ENCODE assay signal across 11 mouse cellular contexts in genomic region chr11:24306101-24306500, GRCm38 (mm10).
A peak's percentile ranks its signal among the peaks of the same experiment; 100 is the strongest.
DNase-seq lines count a peak whose midpoint lies in the region; ATAC-seq and TF ChIP-seq lines count a peak whose summit lies in the region.
"Had no signal": no experiment of that assay in that cellular context is flagged by ENCODE, and none has a peak within 500 bp of the region (broad histone marks: within the 10 kb centered on the region; RNA-seq: fewer than 3 reads in every experiment).

No protein-coding gene starts in this region.

- TF ChIP-seq CTCF in thymus, adult 2 months (IDR thresholded peaks at IDR 0.05; ENCODE audit: borderline replicate concordance, control insufficient read depth, extremely low read depth, insufficient read depth, low read length, poor library complexity) = no peak

- no peak overlapping the region; the same call in 1 of the 2 replicates for H3K4me3 ChIP-seq in heart, embryonic 16.5 days (ENCODE audit: low read length)
- peak overlapping the region; percentile 51 for H3K4me3 ChIP-seq in embryonic facial prominence, embryonic 10.5 days
- no peak overlapping the region for H3K4me3 ChIP-seq in hindbrain, embryonic 13.5 days
- no peak overlapping the region for H3K4me3 ChIP-seq in liver, embryonic 16.5 days (ENCODE audit: low read depth, low read length)
- no peak overlapping the region for H3K4me3 ChIP-seq in thymus, adult 2 months (ENCODE audit: control insufficient read depth, insufficient read depth, low read length)
- H3K4me3 ChIP-seq: gastrocnemius, adult 2 months had no signal

- no peak overlapping the region for H3K27ac ChIP-seq in heart, embryonic 16.5 days (ENCODE audit: low read length)
- peak overlapping the region; percentile 60 for H3K27ac ChIP-seq in embryonic facial prominence, embryonic 10.5 days (replicated peaks)
- H3K27ac ChIP-seq in hindbrain, embryonic 13.5 days = no peak overlapping the region
- no peak overlapping the region for H3K27ac ChIP-seq in liver, embryonic 16.5 days (ENCODE audit: low read length)
- no peak overlapping the region for H3K27ac ChIP-seq in thymus, adult 2 months (ENCODE audit: control insufficient read depth, insufficient read depth, low read length)
- H3K27ac ChIP-seq: gastrocnemius, adult 2 months; macrophage had no signal

- no peaks in the 10 kb centered on the region for H3K36me3 ChIP-seq in heart, embryonic 16.5 days (ENCODE audit: control insufficient read depth, insufficient read depth)
- H3K36me3 ChIP-seq in embryonic facial prominence, embryonic 10.5 days (replicated peaks) = no peaks in the 10 kb centered on the region
- no peaks in the 10 kb centered on the region for H3K36me3 ChIP-seq in hindbrain, embryonic 13.5 days
- H3K36me3 ChIP-seq in liver, embryonic 16.5 days (ENCODE audit: control insufficient read depth, insufficient read depth) = no peaks in the 10 kb centered on the region
- no peaks in the 10 kb centered on the region for H3K36me3 ChIP-seq in thymus, adult 2 months (ENCODE audit: control insufficient read depth, insufficient read depth, low read length)

- no peak for TF ChIP-seq POLR2A in thymus, adult 2 months (IDR thresholded peaks at IDR 0.05; ENCODE audit: control insufficient read depth, extremely low read depth, insufficient read depth, low read length, poor library complexity)

- 72% methylated on average over 2 of the region's 2 CpGs for WGBS in heart, embryonic 16.5 days
- WGBS in embryonic facial prominence, embryonic 10.5 days = 72% methylated on average over 2 of the region's 2 CpGs
- WGBS in hindbrain, embryonic 13.5 days = 84% methylated on average over 2 of the region's 2 CpGs
- WGBS in liver, embryonic 16.5 days (ENCODE audit: insufficient replicate concordance) = 31% methylated on average over 2 of the region's 2 CpGs
- WGBS in thymus, adult 2 months = 94% methylated on average over 2 of the region's 2 CpGs

- H3K9me3 ChIP-seq in heart, embryonic 16.5 days (replicated peaks; ENCODE audit: control insufficient read depth, low read length) = no peaks in the 10 kb centered on the region
- peaks cover 2% of the 10 kb centered on the region; the same call in 1 of the 2 replicates for H3K9me3 ChIP-seq in embryonic facial prominence, embryonic 10.5 days
- no peaks in the 10 kb centered on the region for H3K9me3 ChIP-seq in hindbrain, embryonic 13.5 days
- no peaks in the 10 kb centered on the region for H3K9me3 ChIP-seq in liver, embryonic 16.5 days (replicated peaks; ENCODE audit: control insufficient read depth, low read length)

- no peak for ATAC-seq in heart, embryonic 16.5 days (replicated peaks; ENCODE audit: extremely low read depth, insufficient read depth, low FRiP score)
- ATAC-seq in hindbrain, embryonic 13.5 days (ENCODE audit: low FRiP score) = no peak
- ATAC-seq in liver, embryonic 16.5 days (ENCODE audit: low read depth) = no peak

- H3K4me1 ChIP-seq in heart, embryonic 16.5 days (ENCODE audit: control insufficient read depth, insufficient read depth, low read length) = peaks cover 5% of the 10 kb centered on the region; the same call in 1 of the 2 replicates
- peaks cover 42% of the 10 kb centered on the region for H3K4me1 ChIP-seq in embryonic facial prominence, embryonic 10.5 days
- peaks cover 29% of the 10 kb centered on the region for H3K4me1 ChIP-seq in hindbrain, embryonic 13.5 days (replicated peaks)
- peaks cover 6% of the 10 kb centered on the region for H3K4me1 ChIP-seq in liver, embryonic 16.5 days (ENCODE audit: control insufficient read depth, low read depth, low read length)
- H3K4me1 ChIP-seq in thymus, adult 2 months (replicated peaks; ENCODE audit: control insufficient read depth, insufficient read depth, low read length) = no peaks in the 10 kb centered on the region

- no peaks in the 10 kb centered on the region for H3K27me3 ChIP-seq in heart, embryonic 16.5 days (ENCODE audit: control insufficient read depth, insufficient read depth, low read length)
- peaks cover 14% of the 10 kb centered on the region for H3K27me3 ChIP-seq in embryonic facial prominence, embryonic 10.5 days (replicated peaks; ENCODE audit: low read depth, poor library complexity, severe bottlenecking)
- H3K27me3 ChIP-seq in hindbrain, embryonic 13.5 days = peaks cover 10% of the 10 kb centered on the region
- H3K27me3 ChIP-seq in liver, embryonic 16.5 days (ENCODE audit: control insufficient read depth, insufficient read depth, low read depth, low read length) = no peaks in the 10 kb centered on the region
- H3K27me3 ChIP-seq in thymus, adult 2 months (ENCODE audit: control insufficient read depth, insufficient read depth, low read length) = no peaks in the 10 kb centered on the region

- H3K9ac ChIP-seq in heart, embryonic 16.5 days (ENCODE audit: low read length) = no peak overlapping the region
- no peak overlapping the region for H3K9ac ChIP-seq in hindbrain, embryonic 13.5 days
- no peak overlapping the region for H3K9ac ChIP-seq in liver, embryonic 16.5 days (ENCODE audit: low read depth, low read length)

- no peak for DNase-seq in heart, adult 9 months (ENCODE audit: low spot score in 2 of 2)
- DNase-seq in embryonic facial prominence, embryonic 10.5 days (ENCODE audit: low spot score) = no peak
- DNase-seq in thymus, adult 2 months = no peak
- DNase-seq in T-cell, adult 2 months (ENCODE audit: low spot score) = no peak
- DNase-seq in embryo, embryonic 10.5 days (ENCODE audit: low spot score) = no peak
- DNase-seq: cerebellum, adult 2 months; gastrocnemius, adult 2 months had no signal

- peak overlapping the region; percentile 85 for H3K4me2 ChIP-seq in heart, embryonic 16.5 days (ENCODE audit: low read depth, low read length)
- H3K4me2 ChIP-seq in hindbrain, embryonic 13.5 days = peak overlapping the region; percentile 59; the same call in 1 of the 2 replicates
- H3K4me2 ChIP-seq in liver, embryonic 16.5 days (ENCODE audit: low read depth, low read length) = peak overlapping the region; percentile 49; the same call in 1 of the 2 replicates
